In the genomic region with DNA sequence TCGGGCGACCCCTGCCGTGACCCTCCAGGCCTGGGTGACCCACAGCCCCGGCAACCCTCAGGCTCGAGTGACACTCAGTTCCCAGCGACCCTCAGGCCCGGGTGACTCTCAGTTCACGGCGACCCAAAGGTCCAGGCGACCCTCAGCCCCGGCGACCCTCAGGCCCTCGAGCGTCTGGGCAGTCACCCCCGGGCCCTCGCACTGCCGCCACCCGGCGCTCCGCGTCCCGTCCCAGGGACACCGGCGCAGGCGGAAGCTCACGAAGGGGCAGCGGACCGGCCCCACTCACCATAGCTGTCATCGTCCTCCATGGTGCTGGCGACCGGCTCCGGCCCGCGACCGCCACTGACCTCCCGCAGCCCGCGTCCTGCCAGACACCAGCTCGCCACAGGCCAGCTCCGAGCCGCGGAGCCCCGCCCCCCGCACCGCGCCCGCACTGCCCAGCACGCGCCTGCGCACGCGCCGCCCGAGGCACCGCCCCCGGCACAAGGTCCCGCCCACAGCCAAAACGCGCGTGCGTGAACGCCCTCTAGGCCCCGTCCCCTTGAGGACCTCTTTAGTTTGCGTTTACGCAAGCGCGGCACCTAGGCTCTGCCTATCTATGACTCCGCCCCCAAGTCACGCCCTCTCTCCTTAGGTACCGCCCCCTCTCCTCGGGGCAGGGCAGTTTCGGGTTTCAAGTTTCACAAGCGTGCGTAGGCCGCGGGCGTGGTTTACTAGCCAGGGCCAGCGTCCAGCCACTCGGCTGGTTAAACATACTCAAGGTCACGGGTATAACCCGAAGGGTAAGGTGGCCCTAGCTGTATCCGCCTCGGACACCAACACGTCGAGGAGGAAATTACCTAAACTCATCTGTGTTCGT, we compare ENCODE assay signal across 7 mouse cellular contexts. TPM values are rescaled to one million over a fixed set of nuclear protein-coding genes. Genes with fewer than 3 reads are reported as not detected.
DNase-seq lines count a peak whose midpoint lies in the region; ATAC-seq lines count a peak whose summit lies in the region.

A gene (minus strand): TSS at position 443 of the 862 bp plus-strand sequence.

- peak within 1 kb of the TSS; percentile 85 for H3K27ac ChIP-seq in intestine, embryonic 16.5 days (ENCODE audit: low read length)
- peak within 1 kb of the TSS; percentile 54; the same call in 1 of the 2 replicates for H3K27ac ChIP-seq in midbrain, embryonic 11.5 days (ENCODE audit: low read depth, low read length)

- peaks cover 28% of the 10 kb centered on the region for H3K4me1 ChIP-seq in intestine, embryonic 16.5 days (ENCODE audit: control insufficient read depth, insufficient read depth, low read length)
- peaks cover 15% of the 10 kb centered on the region for H3K4me1 ChIP-seq in midbrain, embryonic 11.5 days (ENCODE audit: control insufficient read depth, insufficient read depth, low read length)

- peak; percentile 100 for DNase-seq in adrenal gland, adult 8-10 months
- peak; percentile 100 for DNase-seq in embryo, embryonic 9.5 days (ENCODE audit: extremely low spot score)
- DNase-seq in gastrocnemius, postnatal 4 days (ENCODE audit: low spot score in 2 of 2): peak; percentile 99
- peak; percentile 98 to 99 for DNase-seq in left cerebral cortex, postnatal 36 days (ENCODE audit: low spot score in 2 of 2)
- DNase-seq in midbrain, embryonic 11.5 days (ENCODE audit: low spot score, missing footprints): peak; percentile 100
- peak; percentile 100 for DNase-seq in skeletal muscle tissue, adult 2 months (ENCODE audit: low read depth, low spot score)

- H3K27me3 ChIP-seq in intestine, embryonic 16.5 days (replicated peaks; ENCODE audit: control insufficient read depth, insufficient read depth, low read length): no peaks in the 10 kb centered on the region
- H3K27me3 ChIP-seq in midbrain, embryonic 11.5 days (ENCODE audit: control insufficient read depth, insufficient read depth, low read length): no peaks in the 10 kb centered on the region

- intact Hi-C loops in left cerebral cortex, postnatal 36 days (cut with DNase I): no loop called here

- no peaks in the 10 kb centered on the region for H3K36me3 ChIP-seq in intestine, embryonic 16.5 days (ENCODE audit: control insufficient read depth, insufficient read depth, low read length)
- H3K36me3 ChIP-seq in midbrain, embryonic 11.5 days (ENCODE audit: control insufficient read depth, insufficient read depth, low read length): no peaks in the 10 kb centered on the region

- ATAC-seq in intestine, embryonic 16.5 days: peak; percentile 94
- ATAC-seq in midbrain, embryonic 11.5 days (ENCODE audit: low FRiP score): peak; percentile 96

- no peaks in the 10 kb centered on the region for H3K9me3 ChIP-seq in intestine, embryonic 16.5 days (ENCODE audit: control insufficient read depth, low read length)
- no peaks in the 10 kb centered on the region for H3K9me3 ChIP-seq in midbrain, embryonic 11.5 days (ENCODE audit: control insufficient read depth, low read length)

- H3K9ac ChIP-seq in intestine, embryonic 16.5 days (ENCODE audit: low read depth, low read length): peak within 1 kb of the TSS; percentile 94
- H3K9ac ChIP-seq in midbrain, embryonic 11.5 days (ENCODE audit: low read length): peak within 1 kb of the TSS; percentile 84

- peak within 1 kb of the TSS; percentile 91 for H3K4me3 ChIP-seq in intestine, embryonic 16.5 days (ENCODE audit: low read length)
- H3K4me3 ChIP-seq in midbrain, embryonic 11.5 days (ENCODE audit: low read depth, low read length): peak within 1 kb of the TSS; percentile 78

- H3K4me2 ChIP-seq in intestine, embryonic 16.5 days (ENCODE audit: low read depth, low read length): peak within 1 kb of the TSS; percentile 76
- H3K4me2 ChIP-seq in midbrain, embryonic 11.5 days: peak within 1 kb of the TSS; percentile 96

- WGBS in intestine, embryonic 16.5 days: under 1% methylated on average over 84 of the region's 86 CpGs
- WGBS in midbrain, embryonic 11.5 days: under 1% methylated on average over 82 of the region's 86 CpGs

RNA-seq across cellular contexts. Expression of the gene that starts here (rescaled TPM):
- 10 to 100 TPM; 23.4 to 28.1 (median 24.4) TPM for total RNA-seq in adrenal gland, adult 8-10 months (2022)
- 10 to 100 TPM; 28.4 to 32.2 TPM for total RNA-seq in gastrocnemius, postnatal 4 days (2021)
- 9.6 and 9.8 TPM in 2 replicates for polyA plus RNA-seq in intestine, embryonic 16.5 days (2015; fragmentation: Nextera tagmentation; extraction: Ambion mirVana)
- total RNA-seq in left cerebral cortex, postnatal 36 days (2021): 10 to 100 TPM; 65.9 to 67.3 TPM
- 12.3 and 12.8 TPM in 2 replicates for polyA plus RNA-seq in midbrain, embryonic 11.5 days (2014; fragmentation: Nextera tagmentation; extraction: Ambion mirVana)

Comparison
In these comparisons a context has a peak if more than half of its experiments do, and no peak if none do; other contexts are left out.
1. Peak in every context shown above with its lines: DNase-seq, ATAC-seq, H3K4me3 ChIP-seq and H3K27ac ChIP-seq.